Mouse (Mus musculus): ENCODE results near the gene Dpp9.

- peak; percentile 37; the same call in 1 of the 2 replicates for TF ChIP-seq POLR2A (IDR thresholded peaks at IDR 0.05; ENCODE audit: borderline replicate concordance, insufficient read depth, low read length)
- no peak for TF ChIP-seq CTCF (IDR thresholded peaks at IDR 0.05; ENCODE audit: borderline replicate concordance, insufficient read depth, low read depth, low read length)
Observed at GRCm38 (mm10) chr17:56233818-56234469, 15.2 kb upstream of the Dpp9 start.
